Mouse (Mus musculus): ENCODE measurements at regions not wholly inside any gene's neighbourhood (a gene's known extent, or its start where the extent isn't known, plus 50 kb on each side); places are given as distances from the start of the nearest gene placed in this dataset.
A peak's percentile ranks its signal among the peaks of the same experiment; 100 is the strongest.
"Not testable (repeated sequence)": the region's sequence is repeated elsewhere in the genome, so short reads cannot be mapped to it uniquely, and the experiment has no call there.

DNA sequence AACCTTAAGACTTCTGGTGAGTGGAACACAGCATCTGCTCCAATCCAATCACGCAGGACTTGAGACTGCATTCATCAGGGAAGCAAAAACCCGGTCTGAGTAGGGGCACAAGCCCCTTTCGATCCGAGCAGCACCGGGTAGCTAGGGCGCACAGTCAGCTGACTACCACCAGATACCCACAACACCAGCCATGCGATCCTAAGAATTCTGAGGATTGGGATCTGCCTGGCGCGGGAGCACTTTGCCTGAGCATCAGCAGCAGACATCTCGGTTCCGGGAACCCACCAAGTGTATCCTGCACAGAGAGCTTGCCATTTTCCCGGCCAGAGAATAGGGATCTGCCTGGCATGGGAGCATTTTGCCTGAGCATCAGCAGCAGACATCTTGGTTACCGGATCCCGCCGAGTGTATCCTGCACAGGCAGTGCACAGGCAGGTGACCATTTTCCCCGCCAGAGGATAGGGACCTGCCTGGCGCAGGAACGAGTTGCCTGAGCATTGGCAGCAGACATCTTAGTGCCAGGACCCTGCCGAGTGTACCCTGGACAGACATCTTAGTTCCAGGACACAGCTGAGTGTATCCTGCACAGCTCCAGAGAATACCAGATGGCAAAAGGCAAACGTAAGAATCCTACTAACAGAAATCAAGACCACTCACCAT lies 58.8 kb downstream of the Tpm3-rs7 start:
- H3K27me3 ChIP-seq (ENCODE audit: control insufficient read depth, insufficient read depth, low read length); H3K27ac ChIP-seq (ENCODE audit: insufficient read depth, low read length); H3K4me1 ChIP-seq (ENCODE audit: control insufficient read depth, insufficient read depth, low read length); H3K4me3 ChIP-seq (replicated peaks; ENCODE audit: insufficient read depth, low read depth, low read length): not testable (repeated sequence)
- peak; percentile 24 to 53 for DNase-seq
- 84% methylated on average over 20 of the region's 20 CpGs for WGBS

All from cerebellum, adult 2 months (tissue).